Mouse (Mus musculus) heart, embryonic 10.5 days (tissue): ENCODE measurements at regions not wholly inside any gene's neighbourhood (a gene's known extent, or its start where the extent isn't known, plus 50 kb on each side); places are given as distances from the start of the nearest gene placed in this dataset.

ENCODE experiments used
- DNase-seq: peaks from one replicate; pipeline ENCODE4 v3.0.0-alpha.2; 2017; ENCODE audit warnings: low spot score
- H3K27ac ChIP-seq: fragments of 300-500 bp; sonication (generic); 2 replicates; pipeline ENCODE4 v1.5.1; 2016; ENCODE audit warnings: mild to moderate bottlenecking
- H3K27me3 ChIP-seq: fragments of 300-500 bp; sonication (generic); 2 replicates; pipeline ENCODE4 v1.6.1; 2016; ENCODE audit warnings: mild to moderate bottlenecking; ENCODE audit not compliant: poor library complexity, insufficient read depth, severe bottlenecking
- H3K36me3 ChIP-seq: fragments of 300-500 bp; sonication (generic); 2 replicates; pipeline ENCODE4 v1.6.1; 2016; ENCODE audit warnings: mild to moderate bottlenecking, moderate library complexity
- H3K4me1 ChIP-seq: fragments of 300-500 bp; sonication (generic); 2 replicates; pipeline ENCODE4 v1.6.1; 2016; ENCODE audit warnings: mild to moderate bottlenecking
- H3K4me3 ChIP-seq: fragments of 300-500 bp; sonication (generic); 2 replicates; pipeline ENCODE4 v1.5.1; 2016; ENCODE audit warnings: mild to moderate bottlenecking, moderate library complexity
- H3K9me3 ChIP-seq: fragments of 300-500 bp; sonication (generic); 2 replicates; pipeline ENCODE4 v1.6.1; 2016; ENCODE audit warnings: mild to moderate bottlenecking, moderate library complexity
- WGBS: fragments of 180-500 bp; shearing (Covaris S2); methylation state at CpG from one replicate; pipeline ENCODE4 v1.1.7; 2016; 5-methylcytosine and 5-hydroxymethylcytosine counted together

DNA sequence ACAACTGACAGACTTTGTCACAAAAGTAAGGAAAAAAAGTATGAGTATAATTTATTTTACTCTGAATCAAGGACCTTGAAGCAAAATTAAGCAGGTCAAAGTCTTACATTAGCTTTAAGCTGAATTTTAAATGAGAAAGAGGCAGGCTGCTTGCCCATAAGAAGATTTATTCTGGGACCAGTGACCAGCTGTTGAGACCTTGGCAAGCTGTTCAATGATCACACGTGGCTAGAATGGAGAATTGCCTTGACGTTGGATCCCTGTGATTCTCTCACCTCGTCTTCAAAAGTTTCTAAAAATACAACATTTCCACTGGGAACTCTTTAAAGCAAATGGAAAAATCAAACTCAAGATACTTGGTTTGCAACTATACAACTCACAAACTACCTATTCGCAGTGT lies 177.3 kb downstream of the Usp46 start:
- H3K27ac ChIP-seq: no peak overlapping the region
- no peaks in the 10 kb centered on the region for H3K27me3 ChIP-seq
- DNase-seq: no peak
- WGBS: 80% methylated on average over 4 of the region's 4 CpGs
- H3K9me3 ChIP-seq: no peaks in the 10 kb centered on the region
- no peaks in the 10 kb centered on the region for H3K4me1 ChIP-seq
- no peaks in the 10 kb centered on the region for H3K36me3 ChIP-seq
- no peak overlapping the region for H3K4me3 ChIP-seq

DNA sequence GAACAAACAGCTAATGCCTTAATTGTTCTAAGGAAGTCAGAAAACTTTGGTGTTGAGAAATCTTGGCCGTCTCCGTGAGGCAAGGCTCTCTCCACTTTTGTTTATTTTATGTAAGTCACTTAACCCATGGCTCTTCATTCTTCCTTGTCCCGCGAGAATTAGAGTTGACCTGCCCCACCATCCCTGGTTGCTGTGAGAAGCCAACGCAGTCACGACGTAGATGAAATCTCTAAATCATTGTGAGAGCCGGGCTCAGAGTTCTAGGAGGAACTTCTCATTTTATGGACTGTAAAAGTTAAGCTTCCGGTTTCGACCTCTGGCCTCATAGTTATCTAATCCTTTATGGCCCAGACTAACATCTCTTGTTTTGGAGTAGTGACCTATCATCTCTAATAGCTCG lies 176.6 kb downstream of the Usp46 start:
- Histone ChIP-seq H3K36me3 (no peaks in the 10 kb centered on the region), H3K27me3 (no peaks in the 10 kb centered on the region), H3K9me3 (no peaks in the 10 kb centered on the region), H3K4me3 (no peak overlapping the region), H3K4me1 (no peaks in the 10 kb centered on the region), H3K27ac (no peak overlapping the region)
- no peak for DNase-seq
- 79% methylated on average over 11 of the region's 11 CpGs for WGBS

DNA sequence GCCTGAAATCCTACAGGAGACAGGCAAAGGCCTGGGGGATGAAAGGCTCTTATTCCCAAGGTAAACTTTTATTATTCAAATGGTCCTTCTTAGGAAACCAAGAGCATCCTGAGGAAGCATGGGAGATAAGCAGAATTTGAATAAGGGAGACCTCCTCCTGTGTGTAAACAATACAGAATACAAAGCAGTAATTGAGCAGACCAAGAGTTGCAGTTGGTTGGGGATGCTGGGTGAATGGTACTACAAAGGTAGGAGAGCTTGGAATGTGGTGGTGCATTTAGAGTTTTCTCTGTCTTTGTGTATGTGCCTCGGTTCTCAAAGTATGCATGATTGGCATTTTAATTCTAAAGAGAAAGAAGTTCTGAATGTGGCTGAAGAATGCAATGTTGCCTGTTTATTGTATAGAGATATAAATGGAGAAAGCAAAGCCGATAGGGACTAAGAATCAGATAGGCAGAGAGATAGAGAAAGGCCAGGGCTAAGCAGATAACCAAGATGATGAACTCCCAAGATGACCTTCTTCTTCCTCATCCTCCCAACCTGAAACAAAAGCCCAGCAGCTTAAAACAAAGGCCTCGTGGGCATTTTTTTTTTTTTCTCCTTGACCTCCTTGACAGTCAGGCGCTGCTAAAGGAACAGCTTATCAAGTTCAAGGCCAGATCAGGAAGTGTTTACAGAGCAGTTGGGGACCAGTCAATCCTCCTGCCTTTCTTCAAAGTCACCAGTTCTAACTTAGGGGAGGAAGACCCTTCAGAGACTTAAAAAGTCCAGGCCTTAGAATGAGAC lies 175.6 kb downstream of the Usp46 start:
- no peak overlapping the region for H3K27ac ChIP-seq
- 46% methylated on average over 4 of the region's 4 CpGs for WGBS
- no peaks in the 10 kb centered on the region for H3K4me1 ChIP-seq
- no peaks in the 10 kb centered on the region for H3K36me3 ChIP-seq
- no peak for DNase-seq
- no peak overlapping the region for H3K4me3 ChIP-seq
- no peaks in the 10 kb centered on the region for H3K27me3 ChIP-seq
- no peaks in the 10 kb centered on the region for H3K9me3 ChIP-seq

DNA sequence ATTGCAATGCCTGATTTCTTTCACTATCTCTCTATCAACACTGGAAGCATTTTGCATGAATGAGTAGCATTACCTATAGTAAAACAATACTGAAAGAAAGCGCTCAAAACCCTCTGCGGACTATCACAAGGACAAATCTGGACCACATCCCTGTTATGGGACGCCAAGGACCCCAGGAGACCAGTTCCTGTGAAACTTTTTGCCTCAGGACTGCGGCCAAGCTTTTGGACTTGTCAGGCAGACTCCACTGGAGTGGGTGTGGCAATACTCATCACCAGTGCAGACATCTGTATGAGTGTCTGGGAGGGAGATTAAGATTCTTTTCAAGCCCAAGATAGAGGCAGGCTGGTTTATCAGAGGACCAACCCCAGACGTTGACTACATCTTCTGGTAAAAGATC lies 173.0 kb downstream of the Usp46 start:
- no peaks in the 10 kb centered on the region for H3K27me3 ChIP-seq
- H3K36me3 ChIP-seq: no peaks in the 10 kb centered on the region
- H3K27ac ChIP-seq: no peak overlapping the region
- no peak overlapping the region for H3K4me3 ChIP-seq
- H3K4me1 ChIP-seq: no peaks in the 10 kb centered on the region
- H3K9me3 ChIP-seq: no peaks in the 10 kb centered on the region
- DNase-seq: no peak
- 89% methylated on average over 5 of the region's 5 CpGs for WGBS

DNA sequence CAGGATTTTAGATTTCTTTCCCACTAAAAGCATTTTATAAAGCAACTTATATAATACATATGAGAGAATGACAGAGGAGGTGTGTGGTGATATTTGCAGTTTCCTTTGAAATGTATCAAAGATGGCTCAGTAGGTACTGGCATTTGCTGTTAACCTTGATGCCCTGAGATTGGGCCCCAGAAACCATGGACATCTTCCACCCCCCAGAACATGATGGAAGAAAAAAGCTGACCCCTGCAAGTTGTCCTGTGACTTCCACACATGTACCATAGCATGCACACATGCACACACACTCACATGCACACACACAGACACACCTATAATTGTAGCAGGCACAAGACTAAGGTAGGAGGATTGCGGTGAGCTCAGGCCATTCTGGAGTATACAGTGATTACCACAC lies 171.4 kb downstream of the Usp46 start:
- Histone ChIP-seq H3K4me3 (no peak overlapping the region), H3K36me3 (no peaks in the 10 kb centered on the region), H3K27me3 (no peaks in the 10 kb centered on the region), H3K27ac (no peak overlapping the region), H3K9me3 (no peaks in the 10 kb centered on the region), H3K4me1 (no peaks in the 10 kb centered on the region)
- 98% methylated on average over 1 of the region's 1 CpGs for WGBS
- DNase-seq: no peak

DNA sequence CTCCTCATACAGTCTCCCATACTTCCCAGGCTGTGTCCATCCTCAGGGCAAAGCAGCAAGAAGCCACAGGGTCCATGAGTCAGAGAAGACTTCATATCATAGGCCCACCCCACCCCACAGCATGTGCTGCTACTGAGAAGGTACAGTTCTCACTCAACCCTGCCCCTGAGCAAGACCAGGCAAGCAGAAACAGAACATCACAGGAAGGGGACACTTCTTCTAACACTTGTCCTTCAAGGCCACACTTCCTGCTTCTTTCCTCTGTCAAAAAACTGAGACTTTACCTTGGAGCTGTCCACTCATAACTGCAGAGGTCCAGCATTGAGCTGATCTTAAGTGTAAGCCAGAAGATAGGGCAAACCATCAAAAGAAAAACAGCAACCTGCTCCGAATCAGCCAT lies 166.6 kb downstream of the Usp46 start:
- H3K27ac ChIP-seq: no peak overlapping the region
- no peak for DNase-seq
- no peaks in the 10 kb centered on the region for H3K36me3 ChIP-seq
- WGBS: 83% methylated on average over 1 of the region's 1 CpGs
- no peaks in the 10 kb centered on the region for H3K27me3 ChIP-seq
- H3K9me3 ChIP-seq: no peaks in the 10 kb centered on the region
- H3K4me1 ChIP-seq: no peaks in the 10 kb centered on the region
- H3K4me3 ChIP-seq: no peak overlapping the region

- DNase-seq: no peak
- Histone ChIP-seq H3K27ac (no peak overlapping the region), H3K4me3 (no peak overlapping the region), H3K9me3 (no peaks in the 10 kb centered on the region), H3K4me1 (no peaks in the 10 kb centered on the region), H3K27me3 (no peaks in the 10 kb centered on the region), H3K36me3 (no peaks in the 10 kb centered on the region)
- 82% methylated on average over 7 of the region's 7 CpGs for WGBS
Measured at GRCm38 (mm10) chr5:73902470-73903218, 165.6 kb downstream of the Usp46 start.

GRCm38 (mm10) chr5:73903219-73903570 lies 165.0 kb downstream of the Usp46 start:
- no peak overlapping the region for H3K4me3 ChIP-seq
- H3K27me3 ChIP-seq: no peaks in the 10 kb centered on the region
- H3K4me1 ChIP-seq: no peaks in the 10 kb centered on the region
- no peaks in the 10 kb centered on the region for H3K36me3 ChIP-seq
- no peaks in the 10 kb centered on the region for H3K9me3 ChIP-seq
- no peak overlapping the region for H3K27ac ChIP-seq
- 79% methylated on average over 8 of the region's 8 CpGs for WGBS
- no peak for DNase-seq

- Histone ChIP-seq H3K27me3 (no peaks in the 10 kb centered on the region), H3K4me3 (no peak overlapping the region), H3K36me3 (no peaks in the 10 kb centered on the region), H3K9me3 (no peaks in the 10 kb centered on the region), H3K4me1 (no peaks in the 10 kb centered on the region), H3K27ac (no peak overlapping the region)
- 81% methylated on average over 8 of the region's 8 CpGs for WGBS
- no peak for DNase-seq
Measured at GRCm38 (mm10) chr5:73904146-73904811, 164.0 kb downstream of the Usp46 start.

DNA sequence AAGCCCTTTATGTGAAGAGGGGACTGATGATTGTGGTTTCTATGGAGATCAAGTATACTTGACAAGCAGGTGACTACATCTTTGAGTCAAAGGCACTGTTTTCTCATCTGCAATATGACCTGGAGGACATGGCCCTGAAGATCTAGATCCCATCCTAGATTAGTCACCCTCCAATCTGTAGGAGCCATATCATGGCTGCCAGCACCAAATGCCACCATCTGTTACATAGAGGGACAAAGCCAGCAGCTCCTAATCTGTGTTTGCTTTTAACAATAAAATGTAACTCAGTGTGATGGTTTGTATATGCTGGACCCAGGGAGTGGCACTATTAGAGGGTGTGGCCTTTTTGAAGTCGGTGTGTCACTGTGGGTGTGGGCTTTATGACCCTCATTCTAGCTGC lies 156.1 kb downstream of the Usp46 start:
- no peak overlapping the region for H3K27ac ChIP-seq
- H3K4me3 ChIP-seq: no peak overlapping the region
- DNase-seq: no peak
- H3K36me3 ChIP-seq: no peaks in the 10 kb centered on the region
- H3K9me3 ChIP-seq: no peaks in the 10 kb centered on the region
- no peaks in the 10 kb centered on the region for H3K4me1 ChIP-seq
- 79% methylated on average over 1 of the region's 1 CpGs for WGBS
- no peaks in the 10 kb centered on the region for H3K27me3 ChIP-seq

DNA sequence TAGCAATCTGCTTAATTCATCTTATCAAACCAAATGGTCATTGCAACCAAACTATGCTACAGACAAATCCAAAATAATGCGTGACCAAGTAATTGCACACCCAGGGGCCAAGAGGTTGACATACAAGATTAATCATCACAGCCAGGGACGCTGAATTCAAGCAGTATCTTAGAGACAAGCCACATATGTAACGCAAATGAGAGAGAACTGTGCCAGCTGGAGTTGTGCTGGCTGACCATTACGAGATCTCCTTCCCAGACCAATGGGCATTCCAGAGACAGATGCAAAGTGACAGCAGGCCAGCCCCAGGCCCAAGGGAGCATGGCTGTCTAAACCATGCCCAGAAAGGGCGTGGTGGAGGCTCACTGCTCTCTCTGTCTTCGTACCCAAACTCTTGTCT lies 155.1 kb downstream of the Usp46 start:
- Histone ChIP-seq H3K27ac (no peak overlapping the region), H3K4me3 (no peak overlapping the region), H3K9me3 (no peaks in the 10 kb centered on the region), H3K36me3 (no peaks in the 10 kb centered on the region), H3K27me3 (no peaks in the 10 kb centered on the region), H3K4me1 (no peaks in the 10 kb centered on the region)
- no peak for DNase-seq
- WGBS: 75% methylated on average over 6 of the region's 6 CpGs

GRCm38 (mm10) chr5:73918011-73918410 lies 150.2 kb downstream of the Usp46 start:
- Histone ChIP-seq H3K9me3 (no peaks in the 10 kb centered on the region), H3K27ac (no peak overlapping the region), H3K36me3 (no peaks in the 10 kb centered on the region), H3K4me3 (no peak overlapping the region), H3K27me3 (no peaks in the 10 kb centered on the region), H3K4me1 (no peaks in the 10 kb centered on the region)
- 74% methylated on average over 2 of the region's 2 CpGs for WGBS
- DNase-seq: no peak

- no peaks in the 10 kb centered on the region for H3K36me3 ChIP-seq
- no peaks in the 10 kb centered on the region for H3K27me3 ChIP-seq
- H3K9me3 ChIP-seq: no peaks in the 10 kb centered on the region
- H3K4me1 ChIP-seq: no peaks in the 10 kb centered on the region
- no peak overlapping the region for H3K27ac ChIP-seq
- WGBS: 83% methylated on average over 6 of the region's 6 CpGs
- no peak for DNase-seq
- no peak overlapping the region for H3K4me3 ChIP-seq
Measured at GRCm38 (mm10) chr5:73919936-73920335, 148.3 kb downstream of the Usp46 start.
